Mouse (Mus musculus) lung, postnatal 36 days (tissue): Measurements from ENCODE around the gene Ints12.

ENCODE experiments used
- DNase-seq: peaks from one replicate; pipeline ENCODE4 v3.0.0; 2022; ENCODE audit warnings: mixed read lengths

Ints12 gene

DNA sequence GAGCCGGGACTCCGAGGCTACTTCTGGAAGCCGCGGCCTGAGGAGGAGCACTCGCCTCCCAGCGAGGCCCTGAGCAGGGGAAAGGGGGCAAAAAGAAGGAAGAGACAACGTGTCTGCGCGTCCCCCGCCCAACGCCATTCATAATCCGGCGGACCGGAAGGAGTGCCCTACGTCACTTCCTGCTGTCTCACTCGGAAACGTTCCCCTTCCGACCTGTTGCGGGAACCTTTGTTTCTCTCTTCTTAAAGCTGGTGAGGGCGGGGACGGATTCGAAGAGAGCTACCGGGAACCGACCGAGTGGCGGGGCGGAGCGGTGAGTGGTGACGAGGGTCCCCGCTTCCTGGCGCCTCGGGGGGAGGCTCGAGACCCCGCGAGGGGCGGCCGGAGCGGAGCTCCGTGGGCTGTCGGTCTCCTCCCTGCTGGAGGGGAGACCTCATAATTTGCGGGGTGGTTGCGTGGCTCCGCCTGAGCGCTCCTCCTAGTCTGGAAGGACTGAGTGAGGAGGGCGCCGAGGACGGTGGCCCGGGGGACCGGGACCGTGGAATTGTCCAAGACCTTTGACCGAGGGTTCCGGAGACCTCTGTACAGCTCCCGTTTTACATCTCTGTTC, at the start of gene Ints12, which contains the start of gene Gstcd:
Ints12 (plus strand) TSS at position 177 of the 610 bp plus-strand sequence.
Gstcd (minus strand) TSS at position 370 of the 610 bp plus-strand sequence.
- DNase-seq, result peak; percentile 96

GRCm38 (mm10) chr3:133052068-133052467, 39.6 kb upstream of the Ints12 start:
- DNase-seq, result no peak

- no peak for DNase-seq
Measured at GRCm38 (mm10) chr3:133075560-133075959, 16.1 kb upstream of the Ints12 start.

DNA sequence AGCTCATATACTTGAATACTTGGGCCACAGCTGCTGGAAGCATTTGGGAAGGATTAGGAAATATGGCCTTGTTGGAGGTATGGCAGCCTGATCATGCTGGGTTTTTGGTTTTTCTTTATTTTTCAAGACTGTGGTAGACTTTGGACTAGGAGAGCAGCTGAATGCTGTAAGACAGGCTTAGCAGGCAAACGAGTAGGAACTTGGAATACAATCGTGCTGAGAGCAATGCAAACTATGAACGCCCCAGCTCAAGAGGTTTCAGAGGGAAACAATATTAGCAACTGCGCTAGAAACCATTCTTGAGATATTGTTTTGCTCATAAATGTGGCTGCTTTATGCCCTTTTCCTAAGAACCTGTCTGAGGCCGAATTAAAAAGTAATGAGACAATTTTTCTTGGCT, 8.9 kb upstream of the Ints12 start:
- peak; percentile 28 for DNase-seq

GRCm38 (mm10) chr3:133085858-133086257, 5.8 kb upstream of the Ints12 start:
- DNase-seq, result peak; percentile 66

- DNase-seq, result no peak
Measured at GRCm38 (mm10) chr3:133090247-133091120, 1.2 kb upstream of the Ints12 start.

- peak; percentile 19 for DNase-seq
Measured at GRCm38 (mm10) chr3:133091121-133091663, 448 bp upstream of the Ints12 start.

- DNase-seq, result peak; percentile 22
Measured at GRCm38 (mm10) chr3:133092274-133092853, 724 bp downstream of the Ints12 start.

- DNase-seq, result no peak
Measured at GRCm38 (mm10) chr3:133092936-133093335, 1.3 kb downstream of the Ints12 start.

DNA sequence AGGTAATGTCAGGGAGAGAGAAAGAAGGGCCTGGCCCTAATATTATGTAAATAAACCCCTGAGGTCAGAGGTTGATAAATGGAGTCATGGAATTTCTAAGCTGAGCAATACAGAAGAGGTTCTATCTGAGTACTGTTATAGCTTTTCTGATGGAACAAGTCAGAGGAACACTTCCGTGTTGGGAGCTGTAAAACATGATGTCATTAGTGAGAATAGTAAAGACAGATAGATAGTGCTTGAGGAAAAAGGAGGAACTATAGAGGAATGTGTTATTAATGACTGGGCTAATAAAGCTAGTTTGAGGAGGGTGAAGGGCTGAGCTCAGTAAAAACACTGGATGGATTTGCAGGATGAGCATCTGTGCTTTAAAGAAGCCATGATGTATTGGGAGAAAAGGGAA, 2.7 kb downstream of the Ints12 start:
- no peak for DNase-seq

- DNase-seq, result no peak
Measured at GRCm38 (mm10) chr3:133097936-133098335, 6.3 kb downstream of the Ints12 start.

DNA sequence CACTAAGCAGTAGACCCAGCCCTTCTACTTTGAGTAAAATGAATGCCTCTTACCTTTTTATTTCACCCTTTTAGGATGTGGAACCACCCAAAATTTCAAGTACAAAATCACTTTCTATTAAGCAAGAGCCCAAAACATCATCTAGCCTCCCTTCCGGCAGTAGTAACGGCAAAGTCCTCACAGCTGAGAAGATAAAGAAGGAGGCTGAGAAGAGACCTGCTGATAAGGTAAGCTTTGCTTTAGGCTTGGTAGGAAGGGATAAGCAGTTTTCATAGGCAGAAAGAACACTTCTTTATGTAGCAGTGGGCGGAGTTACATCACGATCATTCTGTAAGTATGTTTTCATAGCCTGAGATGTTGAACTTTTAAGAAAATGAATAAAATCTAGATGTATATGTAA, 6.7 kb downstream of the Ints12 start:
- DNase-seq, result no peak

DNA sequence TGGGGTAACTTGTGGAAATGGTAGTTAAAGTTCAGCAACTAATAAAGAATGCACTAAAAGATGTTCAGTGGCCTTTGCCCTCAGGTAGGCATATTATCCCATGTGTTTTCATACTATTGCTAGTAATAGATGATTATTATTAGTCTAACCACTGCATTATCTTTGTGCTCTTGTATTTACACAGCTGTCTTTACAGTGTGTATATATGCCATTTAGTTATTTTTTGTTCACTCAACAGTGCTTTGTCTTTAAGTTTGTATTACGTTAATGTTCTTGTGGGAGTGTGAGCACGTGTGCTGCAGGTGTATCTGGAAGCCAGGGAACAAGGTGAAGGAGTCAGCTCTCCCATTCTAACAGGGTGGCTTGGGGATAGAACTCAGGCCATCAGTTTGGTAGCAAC, 7.3 kb downstream of the Ints12 start:
- DNase-seq, result no peak

GRCm38 (mm10) chr3:133103768-133104167, 12.1 kb downstream of the Ints12 start:
- no peak for DNase-seq

DNA sequence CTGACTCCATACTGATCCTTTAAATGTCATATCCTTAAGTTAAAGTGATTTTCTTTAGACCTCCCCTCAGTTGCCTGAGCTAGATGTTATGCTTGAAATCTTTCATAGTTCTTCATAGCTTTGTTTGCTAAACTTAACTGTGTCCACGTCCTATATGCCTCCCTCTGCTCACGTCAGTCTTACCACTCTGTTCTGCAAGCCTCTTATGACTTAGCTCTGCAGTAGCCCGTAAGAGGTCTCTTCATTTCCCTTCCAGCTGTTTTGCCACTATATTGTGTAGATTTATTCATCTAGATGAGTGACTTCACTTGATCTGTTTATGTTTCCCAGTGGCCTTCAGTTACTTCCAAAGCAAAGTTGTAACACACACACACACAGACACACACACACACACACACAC, 12.8 kb downstream of the Ints12 start:
- no peak for DNase-seq

DNA sequence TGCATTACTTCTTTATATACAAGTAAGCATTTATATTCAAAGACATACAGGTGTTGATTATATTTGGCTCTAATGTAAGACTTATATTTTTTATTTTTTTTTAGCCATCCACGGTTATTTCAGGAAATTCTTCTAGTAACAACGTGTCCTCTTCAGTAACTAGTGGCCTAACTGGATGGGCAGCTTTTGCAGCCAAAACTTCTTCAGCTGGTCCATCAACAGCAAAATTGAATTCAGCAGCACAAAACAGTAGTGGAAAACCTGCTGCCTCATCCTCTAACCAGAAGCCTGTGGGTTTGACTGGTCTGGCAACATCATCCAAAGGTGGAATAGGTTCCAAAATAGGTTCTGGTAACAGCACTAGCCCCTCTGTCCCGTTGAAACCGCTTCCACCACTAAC, 17.1 kb downstream of the Ints12 start:
- DNase-seq, result peak; percentile 70

GRCm38 (mm10) chr3:133109844-133110243, 18.2 kb downstream of the Ints12 start:
- no peak for DNase-seq

DNA sequence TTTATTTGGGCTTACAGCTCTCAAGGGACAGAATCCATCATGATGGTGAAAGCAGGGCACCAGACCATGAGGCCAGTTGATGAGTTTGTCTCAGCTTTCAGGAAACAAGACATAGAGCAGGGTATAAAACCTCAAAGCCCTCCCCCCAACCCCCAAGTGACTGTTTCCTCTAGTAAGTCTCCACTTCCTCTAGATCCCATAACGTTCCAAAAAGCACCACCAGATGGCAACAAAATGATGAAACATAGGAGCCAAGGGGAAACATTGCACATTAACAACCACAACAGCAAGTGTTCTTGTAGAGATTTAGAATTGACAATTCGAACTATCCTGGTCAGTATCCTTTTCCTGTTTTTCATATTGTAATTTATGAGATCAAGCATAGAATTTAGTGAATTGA, 20.1 kb downstream of the Ints12 start:
- peak; percentile 41 for DNase-seq

GRCm38 (mm10) chr3:133113281-133113680, 21.6 kb downstream of the Ints12 start:
- no peak for DNase-seq

- no peak for DNase-seq
Measured at GRCm38 (mm10) chr3:133131372-133131771, 39.7 kb downstream of the Ints12 start.

DNA sequence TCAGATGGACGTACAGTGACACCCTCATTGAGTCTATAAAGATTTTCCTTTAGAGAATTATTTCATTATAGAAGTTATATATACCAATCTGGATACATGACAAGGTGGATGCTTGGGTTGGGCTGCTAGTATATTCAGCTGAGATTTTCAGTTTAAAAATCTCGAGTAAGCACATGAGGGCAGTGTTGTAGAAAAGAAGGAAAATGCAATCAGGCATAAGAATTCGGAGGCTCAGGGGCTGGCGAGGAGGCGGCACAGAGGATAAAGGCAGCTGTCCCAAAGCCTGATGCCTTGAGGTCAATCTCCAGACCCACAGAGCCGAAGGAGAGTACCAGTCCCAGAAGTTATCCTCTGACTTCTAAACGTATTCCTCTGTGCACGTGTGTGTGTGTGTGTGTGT, 41.0 kb downstream of the Ints12 start:
- DNase-seq, result no peak

DNA sequence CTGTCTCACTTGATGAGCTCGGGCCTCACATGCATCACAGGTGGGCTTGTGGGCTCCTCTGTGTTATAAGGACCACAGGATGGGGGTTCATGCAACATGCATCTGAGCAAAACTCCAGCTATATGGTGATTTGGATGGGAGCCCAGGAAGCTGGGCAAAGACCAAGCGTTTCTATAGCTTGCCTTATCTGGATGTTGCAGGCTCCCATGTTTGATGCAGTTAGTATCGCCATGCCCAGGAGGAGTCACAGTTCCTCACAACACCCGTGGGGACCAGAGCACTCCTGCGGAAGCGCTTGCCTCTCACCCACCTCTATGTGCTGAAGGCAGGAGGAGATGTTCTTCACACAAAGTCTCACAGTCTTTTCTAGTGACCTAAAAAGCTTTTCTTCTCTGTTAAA, 50.2 kb downstream of the Ints12 start:
- no peak for DNase-seq

DNA sequence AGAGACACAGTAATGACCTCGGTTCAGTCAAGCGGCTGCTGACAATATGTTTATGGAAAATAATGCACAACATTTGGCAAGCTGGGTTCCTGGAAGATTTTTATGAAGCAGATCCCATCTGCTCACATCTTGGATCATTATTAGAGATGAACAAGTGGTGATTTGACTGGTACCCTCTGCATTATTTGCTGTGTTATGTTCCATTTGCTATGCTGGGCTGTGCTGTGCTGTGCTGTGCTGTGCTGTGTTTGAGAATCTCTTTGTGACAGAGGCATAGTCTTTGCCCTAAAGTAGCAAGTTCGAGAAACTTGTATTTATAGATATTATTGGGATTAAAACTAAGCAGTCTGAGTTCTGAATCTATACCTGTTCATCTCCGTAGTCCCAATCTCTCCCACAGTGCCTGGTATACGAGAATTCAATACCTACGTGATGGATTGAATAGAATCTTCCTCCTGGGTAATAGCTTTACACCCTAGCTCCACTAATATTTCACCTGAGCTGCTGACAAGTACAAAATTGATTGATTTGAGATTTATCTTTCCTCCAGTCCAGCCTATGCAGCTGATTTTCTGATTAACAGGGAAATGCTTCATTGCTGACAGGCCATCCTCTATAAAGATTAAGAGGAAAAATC, 53.0 kb downstream of the Ints12 start:
- no peak for DNase-seq
